In the genomic region with DNA sequence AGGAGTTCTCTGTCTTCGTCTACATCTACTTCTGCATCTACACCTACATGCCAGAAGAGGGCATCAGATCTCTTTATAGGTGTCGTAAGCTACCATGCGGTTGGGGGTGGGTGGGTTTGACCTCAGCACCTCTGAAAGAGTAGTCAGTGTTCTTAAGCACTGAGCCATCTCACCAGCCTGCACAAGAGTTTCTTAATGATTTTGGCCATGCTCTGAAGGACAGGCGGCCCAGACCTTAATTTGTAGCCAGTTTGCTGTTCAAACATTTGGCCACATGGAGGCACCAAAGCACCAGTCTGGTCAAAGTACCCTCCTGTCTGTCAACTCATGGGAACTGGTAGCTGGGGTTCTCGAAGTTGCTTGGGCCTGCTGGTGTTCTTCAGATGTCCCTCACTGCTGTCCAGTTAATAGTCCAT, we compare ENCODE assay signal across 9 mouse cellular contexts. TPM values are rescaled to one million over a fixed set of nuclear protein-coding genes. Genes with fewer than 3 reads are reported as not detected.
A peak's percentile ranks its signal among the peaks of the same experiment; 100 is the strongest.
DNase-seq lines count a peak whose midpoint lies in the region; ATAC-seq and TF ChIP-seq lines count a peak whose summit lies in the region.
"Had no signal": no experiment of that assay in that cellular context is flagged by ENCODE, and none has a peak within 500 bp of the region (broad histone marks: within the 10 kb centered on the region; RNA-seq: fewer than 3 reads in every experiment).

No protein-coding gene starts in this region.

- no peak for TF ChIP-seq POLR2A in cerebellum, adult 2 months (IDR thresholded peaks at IDR 0.05; ENCODE audit: borderline replicate concordance, insufficient read depth, low read length)
- TF ChIP-seq POLR2A in lung, adult 2 months (IDR thresholded peaks at IDR 0.05; ENCODE audit: borderline replicate concordance, extremely low read depth, low read depth, low read length), result no peak

- no peaks in the 10 kb centered on the region for H3K9me3 ChIP-seq in G1E (replicated peaks)
- no peaks in the 10 kb centered on the region for H3K9me3 ChIP-seq in forebrain, postnatal 0 days (ENCODE audit: low read length)
- H3K9me3 ChIP-seq in neural tube, embryonic 15.5 days (replicated peaks), result no peaks in the 10 kb centered on the region

- no peak overlapping the region for H3K4me3 ChIP-seq in G1E (ENCODE audit: low read depth, low read length)
- no peak overlapping the region for H3K4me3 ChIP-seq in cerebellum, adult 2 months (replicated peaks; ENCODE audit: insufficient read depth, low read depth, low read length)
- H3K4me3 ChIP-seq in forebrain, postnatal 0 days (ENCODE audit: low read depth, low read length), result no peak overlapping the region
- H3K4me3 ChIP-seq in layer of hippocampus, adult 2 months, result no peak overlapping the region; the same call in 1 of the 2 replicates
- no peak overlapping the region for H3K4me3 ChIP-seq in lung, adult 2 months (replicated peaks; ENCODE audit: extremely low read depth, low read depth, low read length)
- 0 out of 2 replicates have a peak overlapping the region, but pooled peaks have one; percentile 12 for H3K4me3 ChIP-seq in neural tube, embryonic 15.5 days (replicated peaks)

- TF ChIP-seq CTCF in G1E (IDR thresholded peaks at IDR 0.05; ENCODE audit: low read depth, low read length), result no peak; the same call in none of the 2 replicates
- peak; percentile 86 for TF ChIP-seq CTCF in cerebellum, adult 2 months (IDR thresholded peaks at IDR 0.05; ENCODE audit: borderline replicate concordance, insufficient read depth, low read depth, low read length)
- TF ChIP-seq CTCF in forebrain, postnatal 0 days (IDR thresholded peaks at IDR 0.05; ENCODE audit: low read depth), result peak; percentile 87
- TF ChIP-seq CTCF in layer of hippocampus, adult 2 months (conservative IDR thresholded peaks at IDR 0.05), result peak; percentile 87
- TF ChIP-seq CTCF in lung, adult 2 months (IDR thresholded peaks at IDR 0.05; ENCODE audit: insufficient read depth, low read length), result peak; percentile 78

- peak overlapping the region; percentile 36; the same call in 1 of the 2 replicates for H3K4me2 ChIP-seq in forebrain, postnatal 0 days (ENCODE audit: low read depth)
- peak overlapping the region; percentile 55 for H3K4me2 ChIP-seq in neural tube, embryonic 15.5 days

- no peak; the same call in 1 of the 2 replicates for ATAC-seq in G1E (ENCODE audit: extremely low read depth, insufficient number of reproducible peaks, low FRiP score, poor library complexity, severe bottlenecking)
- peak; percentile 81 for ATAC-seq in forebrain, postnatal 0 days
- peak; percentile 87 for ATAC-seq in neural tube, embryonic 15.5 days (ENCODE audit: low FRiP score)

- H3K36me3 ChIP-seq in G1E (replicated peaks), result no peaks in the 10 kb centered on the region
- H3K36me3 ChIP-seq in forebrain, postnatal 0 days (ENCODE audit: insufficient read depth), result no peaks in the 10 kb centered on the region
- H3K36me3 ChIP-seq in neural tube, embryonic 15.5 days, result no peaks in the 10 kb centered on the region

- no peaks in the 10 kb centered on the region for H3K27me3 ChIP-seq in G1E (ENCODE audit: insufficient read depth, low read length)
- H3K27me3 ChIP-seq in cerebellum, adult 2 months (ENCODE audit: control insufficient read depth, insufficient read depth, low read length), result no peaks in the 10 kb centered on the region
- H3K27me3 ChIP-seq in forebrain, postnatal 0 days (ENCODE audit: insufficient read depth, low read length), result no peaks in the 10 kb centered on the region
- no peaks in the 10 kb centered on the region for H3K27me3 ChIP-seq in neural tube, embryonic 15.5 days (replicated peaks)

- DNase-seq in G1E (ENCODE audit: low spot score), result peak; percentile 37
- peak; percentile 62 to 71 for DNase-seq in cerebellum, adult 2 months
- DNase-seq in forebrain, postnatal 0 days, result peak; percentile 83
- peak; percentile 86 for DNase-seq in heart, postnatal 4 days
- peak; percentile 43 to 73 for DNase-seq in layer of hippocampus, adult 2 months (ENCODE audit: low spot score in 2 of 2)
- peak; percentile 80 for DNase-seq in lung, adult 2 months
- DNase-seq in testis, postnatal 10 days (ENCODE audit: low spot score), result peak; percentile 84

- 7% methylated on average over 5 of the region's 5 CpGs for WGBS in cerebellum, adult 2 months
- WGBS in forebrain, postnatal 0 days, result 9% methylated on average over 5 of the region's 5 CpGs
- WGBS in lung, adult 2 months, result 9% methylated on average over 5 of the region's 5 CpGs
- WGBS in neural tube, embryonic 15.5 days, result 14% methylated on average over 5 of the region's 5 CpGs

- H3K9ac ChIP-seq in forebrain, postnatal 0 days, result no peak overlapping the region
- H3K9ac ChIP-seq in neural tube, embryonic 15.5 days (replicated peaks), result no peak overlapping the region

- no peaks in the 10 kb centered on the region; the same call in 1 of the 2 replicates for H3K4me1 ChIP-seq in G1E (ENCODE audit: insufficient read depth, low read depth, low read length)
- H3K4me1 ChIP-seq in cerebellum, adult 2 months (ENCODE audit: control insufficient read depth, insufficient read depth, low read length), result no peaks in the 10 kb centered on the region
- H3K4me1 ChIP-seq in forebrain, postnatal 0 days (ENCODE audit: insufficient read depth), result no peaks in the 10 kb centered on the region
- no peaks in the 10 kb centered on the region for H3K4me1 ChIP-seq in lung, adult 2 months (ENCODE audit: control insufficient read depth, insufficient read depth, low read length)
- no peaks in the 10 kb centered on the region for H3K4me1 ChIP-seq in neural tube, embryonic 15.5 days

- no peak overlapping the region for H3K27ac ChIP-seq in cerebellum, adult 2 months (ENCODE audit: insufficient read depth, low read length)
- H3K27ac ChIP-seq in forebrain, postnatal 0 days (ENCODE audit: low read depth, low read length), result no peak overlapping the region
- H3K27ac ChIP-seq in layer of hippocampus, adult 2 months, result no peak overlapping the region
- H3K27ac ChIP-seq in neural tube, embryonic 15.5 days (replicated peaks), result no peak overlapping the region
- H3K27ac ChIP-seq: macrophage had no signal

RNA-seq across cellular contexts. Expression of a gene that starts 31.5 kb away (rescaled TPM):
- total RNA-seq in G1E (2014; fragmentation: Nextera tagmentation) (not detected in 2 replicates), G1E (2017) (0.06 and 0.11 TPM in 2 replicates)
- polyA plus RNA-seq in G1E (2012), result not detected in 2 replicates
- polyA plus RNA-seq in cerebellum, adult 2 months (2012; rRNA removed), result 52.8 and 53.1 TPM in 2 replicates
- total RNA-seq in forebrain, postnatal 0 days (2014; rRNA removed), result 9.8 and 12.1 TPM in 2 replicates
- polyA plus RNA-seq in forebrain, postnatal 0 days (2015; fragmentation: Nextera tagmentation; extraction: Ambion mirVana), result 4.9 and 13.8 TPM in 2 replicates
- total RNA-seq in heart, postnatal 4 days (2021), result 1 to 10 TPM; 5.4 to 8.4 TPM
- 10 to 100 TPM; 31.8 to 35.1 TPM for total RNA-seq in layer of hippocampus, adult 2 months (2021)
- 19.9 and 21.6 TPM in 2 replicates for polyA plus RNA-seq in lung, adult 2 months (2012; rRNA removed)
- polyA plus RNA-seq in neural tube, embryonic 15.5 days (2015; fragmentation: Nextera tagmentation; extraction: Ambion mirVana), result 13.4 and 15.3 TPM in 2 replicates

RNA-seq across cellular contexts. Expression of a gene that starts 54.4 kb away (rescaled TPM):
- 126 and 150 TPM in 2 replicates for total RNA-seq in G1E (2014; fragmentation: Nextera tagmentation)
- 57.0 and 58.2 TPM in 2 replicates for total RNA-seq in G1E (2017)
- polyA plus RNA-seq in G1E (2012), result 7.3 and 7.6 TPM in 2 replicates
- 12.4 and 14.9 TPM in 2 replicates for polyA plus RNA-seq in cerebellum, adult 2 months (2012; rRNA removed)
- total RNA-seq in forebrain, postnatal 0 days (2014; rRNA removed), result 45.6 and 54.2 TPM in 2 replicates
- 7.4 and 10.2 TPM in 2 replicates for polyA plus RNA-seq in forebrain, postnatal 0 days (2015; fragmentation: Nextera tagmentation; extraction: Ambion mirVana)
- total RNA-seq in heart, postnatal 4 days (2021), result 10 to 100 TPM; 20.8 to 22.1 TPM
- 10 to 100 TPM; 26.0 to 27.9 TPM for total RNA-seq in layer of hippocampus, adult 2 months (2021)
- 2.3 and 4.3 TPM in 2 replicates for polyA plus RNA-seq in lung, adult 2 months (2012; rRNA removed)
- polyA plus RNA-seq in neural tube, embryonic 15.5 days (2015; fragmentation: Nextera tagmentation; extraction: Ambion mirVana), result 13.5 and 14.7 TPM in 2 replicates
